Mouse (Mus musculus) embryonic facial prominence, embryonic 14.5 days (tissue): ENCODE data around the gene Rapgef2. TPM values are rescaled to one million over a fixed set of nuclear protein-coding genes. Genes with fewer than 3 reads are reported as not detected.

Source experiments
- ATAC-seq: fragments of 200-750 bp; cut with Nextera tagmentation; 2 replicates; pipeline ENCODE4 v1.8.0; 2017; ENCODE audit warnings: low read depth, moderate number of reproducible peaks, moderate TSS enrichment
- DNase-seq: peaks from one replicate; pipeline ENCODE4 v3.0.0-alpha.2; 2015; ENCODE audit warnings: low spot score
- H3K27ac ChIP-seq: fragments of 300-500 bp; sonication (generic); replicated peaks from 2 replicates; pipeline ENCODE4 v1.5.1; 2014; ENCODE audit warnings: low read depth, mild to moderate bottlenecking, low read length, moderate library complexity
- H3K27me3 ChIP-seq: fragments of 300-500 bp; sonication (generic); replicated peaks from 2 replicates; pipeline ENCODE4 v1.6.1; 2014; ENCODE audit warnings: low read length; ENCODE audit not compliant: control insufficient read depth, insufficient read depth
- H3K36me3 ChIP-seq: fragments of 300-500 bp; sonication (generic); 2 replicates; pipeline ENCODE4 v1.6.1; 2014; ENCODE audit warnings: low read length, mixed read lengths; ENCODE audit not compliant: control insufficient read depth, insufficient read depth
- H3K4me1 ChIP-seq: fragments of 300-500 bp; sonication (generic); 2 replicates; pipeline ENCODE4 v1.6.1; 2014; ENCODE audit warnings: antibody characterized with exemption, low read length; ENCODE audit not compliant: control insufficient read depth, insufficient read depth
- H3K4me2 ChIP-seq: fragments of 300-500 bp; sonication (generic); 2 replicates; pipeline ENCODE4 v1.6.1; 2014; ENCODE audit warnings: low read depth, mild to moderate bottlenecking, low read length, moderate library complexity, mixed read lengths
- H3K4me3 ChIP-seq: fragments of 300-500 bp; sonication (generic); 2 replicates; pipeline ENCODE4 v1.5.1; 2014; ENCODE audit warnings: low read depth, mild to moderate bottlenecking, low read length
- H3K9ac ChIP-seq: fragments of 300-500 bp; sonication (generic); 2 replicates; pipeline ENCODE4 v1.6.1; 2014; ENCODE audit warnings: low read depth, mild to moderate bottlenecking, low read length, moderate library complexity, mixed read lengths
- H3K9me3 ChIP-seq: fragments of 300-500 bp; sonication (generic); 2 replicates; pipeline ENCODE4 v1.6.1; 2016; ENCODE audit warnings: low read length; ENCODE audit not compliant: control insufficient read depth
- WGBS: fragments of 180-500 bp; shearing (Covaris S2); extraction: QIAGEN DNeasy Blood & Tissue Kit; methylation state at CpG from one replicate; pipeline ENCODE4 v1.1.7; 2014; 5-methylcytosine and 5-hydroxymethylcytosine counted together
- polyA plus RNA-seq: library from polyadenylated mRNA; unstranded; fragments of >200 nt; fragmentation: Nextera tagmentation; extraction: Ambion mirVana; gene quantifications from 2 replicates; pipeline ENCODE4 v1.2.1, GENCODE M21; 2014

The Rapgef2 gene
- polyA plus RNA-seq, 1 experiment from 2014 or later, result 8.5 TPM

DNA sequence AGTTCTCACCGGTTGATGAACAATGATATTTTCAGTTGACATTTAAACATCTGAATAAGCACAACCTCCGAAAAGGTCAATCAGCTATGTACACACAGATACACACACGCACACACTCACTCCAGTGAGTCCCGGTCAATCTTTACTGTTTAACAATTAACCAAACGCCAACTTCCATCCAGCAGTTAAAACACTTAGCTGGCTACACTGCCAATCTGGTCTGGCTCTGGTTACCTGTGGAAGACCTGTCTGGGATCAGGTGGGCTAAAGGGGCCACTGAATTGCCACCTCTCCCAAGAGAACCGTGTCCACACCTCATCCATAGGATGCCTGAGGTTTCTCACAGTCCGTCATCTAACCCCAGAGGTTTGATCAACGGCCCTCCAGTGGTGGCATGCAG is 63.0 kb downstream of the Rapgef2 start:
- 59% methylated on average over 8 of the region's 8 CpGs for WGBS
- no peaks in the 10 kb centered on the region for H3K36me3 ChIP-seq
- no peak overlapping the region for H3K4me2 ChIP-seq
- no peaks in the 10 kb centered on the region for H3K9me3 ChIP-seq
- no peak overlapping the region for H3K4me3 ChIP-seq
- H3K4me1 ChIP-seq, result peaks cover 17% of the 10 kb centered on the region
- no peak for DNase-seq
- no peak overlapping the region for H3K27ac ChIP-seq
- no peaks in the 10 kb centered on the region for H3K27me3 ChIP-seq
- ATAC-seq, result no peak
- H3K9ac ChIP-seq, result no peak overlapping the region

- no peak for ATAC-seq
- 55% methylated on average over 13 of the region's 13 CpGs for WGBS
These were observed 63.9 kb downstream of the Rapgef2 start for GRCm38 (mm10) chr3:79222192-79222960.

DNA sequence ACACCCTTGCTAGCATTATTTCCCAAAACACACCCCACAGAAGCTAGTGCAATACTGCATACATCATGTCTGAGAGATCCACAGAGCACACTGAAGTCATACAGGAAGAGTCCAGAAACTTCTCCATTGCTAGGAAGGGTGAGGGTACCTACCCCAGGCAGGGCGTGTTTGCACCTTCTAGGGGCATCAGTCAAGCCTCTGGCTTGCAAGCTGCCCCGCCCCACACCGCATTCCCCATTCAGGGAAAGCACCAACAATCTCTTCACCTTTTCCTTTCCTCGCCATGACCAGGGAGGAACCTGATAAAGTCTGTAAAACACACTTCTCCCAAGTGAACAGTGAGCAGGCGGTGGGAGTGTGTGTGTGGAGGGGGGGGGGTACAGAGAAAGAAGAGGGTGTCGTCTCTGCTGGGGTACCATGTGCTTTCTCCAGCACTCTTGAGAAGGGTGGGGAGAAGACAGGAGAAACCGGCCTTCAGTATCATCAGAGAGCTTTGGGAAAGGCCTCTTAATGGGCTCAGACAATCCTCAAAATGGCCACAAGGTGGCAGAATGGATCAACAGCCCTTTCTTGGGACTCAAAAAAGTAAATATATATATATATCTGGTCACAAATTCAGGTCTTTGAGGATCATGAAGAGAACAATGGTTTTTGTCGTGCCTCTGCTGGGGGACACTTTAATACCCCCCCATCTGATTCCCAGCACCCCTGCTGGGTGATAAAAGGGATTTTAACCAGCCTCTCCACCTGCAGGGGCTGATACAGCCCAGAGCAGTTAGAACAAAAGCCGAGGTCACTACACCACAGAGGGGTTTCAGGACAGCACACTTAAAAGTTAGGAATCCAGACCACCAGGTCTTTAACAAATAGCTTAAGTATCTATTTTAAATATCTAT is 64.8 kb downstream of the Rapgef2 start:
- Histone ChIP-seq H3K9ac (no peak overlapping the region), H3K4me2 (no peak overlapping the region), H3K4me3 (no peak overlapping the region), H3K27me3 (no peaks in the 10 kb centered on the region), H3K9me3 (no peaks in the 10 kb centered on the region), H3K27ac (no peak overlapping the region), H3K4me1 (peaks cover 17% of the 10 kb centered on the region), H3K36me3 (no peaks in the 10 kb centered on the region)
- peak; percentile 77 for DNase-seq
- WGBS, result 43% methylated on average over 9 of the region's 9 CpGs
- peak; percentile 36; the same call in 1 of the 2 replicates for ATAC-seq

More at GRCm38 (mm10) chr3:79222192-79222960, 63.9 kb downstream of the Rapgef2 start:
- no peaks in the 10 kb centered on the region for H3K27me3 ChIP-seq
- no peak overlapping the region for H3K27ac ChIP-seq
- H3K4me2 ChIP-seq, result no peak overlapping the region
- H3K36me3 ChIP-seq, result no peaks in the 10 kb centered on the region
- H3K4me3 ChIP-seq, result no peak overlapping the region
- DNase-seq, result no peak
- no peaks in the 10 kb centered on the region for H3K9me3 ChIP-seq
- no peak overlapping the region for H3K9ac ChIP-seq
- H3K4me1 ChIP-seq, result peaks cover 17% of the 10 kb centered on the region

GRCm38 (mm10) chr3:79219144-79219930 is 67.0 kb downstream of the Rapgef2 start:
- no peak for DNase-seq
- no peaks in the 10 kb centered on the region for H3K27me3 ChIP-seq
- H3K36me3 ChIP-seq, result no peaks in the 10 kb centered on the region
- 63% methylated on average over 10 of the region's 10 CpGs for WGBS
- no peak overlapping the region for H3K4me3 ChIP-seq
- no peaks in the 10 kb centered on the region for H3K9me3 ChIP-seq
- no peak for ATAC-seq
- H3K27ac ChIP-seq, result no peak overlapping the region
- no peak overlapping the region for H3K4me2 ChIP-seq
- no peak overlapping the region for H3K9ac ChIP-seq
- H3K4me1 ChIP-seq, result peaks cover 17% of the 10 kb centered on the region

- Histone ChIP-seq H3K36me3 (no peaks in the 10 kb centered on the region), H3K27me3 (no peaks in the 10 kb centered on the region), H3K4me2 (no peak overlapping the region), H3K4me1 (peaks cover 17% of the 10 kb centered on the region), H3K4me3 (no peak overlapping the region), H3K9ac (no peak overlapping the region), H3K9me3 (no peaks in the 10 kb centered on the region), H3K27ac (no peak overlapping the region)
- no peak for DNase-seq
- ATAC-seq, result no peak
- 36% methylated on average over 4 of the region's 4 CpGs for WGBS
These were observed 67.7 kb downstream of the Rapgef2 start for GRCm38 (mm10) chr3:79218566-79219051.

- Histone ChIP-seq H3K4me3 (no peak overlapping the region), H3K9me3 (no peaks in the 10 kb centered on the region), H3K4me1 (peaks cover 2% of the 10 kb centered on the region; the same call in 1 of the 2 replicates), H3K36me3 (peaks cover 4% of the 10 kb centered on the region; the same call in 1 of the 2 replicates), H3K27me3 (no peaks in the 10 kb centered on the region), H3K4me2 (no peak overlapping the region), H3K9ac (no peak overlapping the region), H3K27ac (no peak overlapping the region)
- 59% methylated on average over 5 of the region's 5 CpGs for WGBS
- DNase-seq (no peak), ATAC-seq (no peak)
These were observed 76.1 kb downstream of the Rapgef2 start for GRCm38 (mm10) chr3:79210243-79210642.

DNA sequence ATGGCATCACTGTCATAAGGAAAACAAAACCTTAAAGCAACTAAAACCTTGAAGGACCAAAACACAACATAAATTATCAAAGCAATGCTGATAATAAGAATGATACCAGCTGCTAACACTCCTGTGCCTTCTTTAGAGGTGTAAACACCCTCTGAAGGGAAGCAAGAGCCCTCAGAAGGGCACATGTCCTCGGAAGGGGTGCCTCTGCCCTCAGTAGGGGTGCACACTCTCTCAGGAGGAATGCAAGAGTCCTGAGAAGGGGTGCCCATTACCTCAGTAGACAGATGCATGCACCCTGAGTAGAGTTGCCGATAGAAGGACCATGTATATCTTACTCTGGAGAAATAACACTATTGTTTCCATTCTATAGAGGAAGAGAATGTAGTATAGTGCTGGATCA is 79.1 kb downstream of the Rapgef2 start:
- Histone ChIP-seq H3K27ac (no peak overlapping the region), H3K36me3 (peaks cover 4% of the 10 kb centered on the region; the same call in 1 of the 2 replicates), H3K27me3 (no peaks in the 10 kb centered on the region), H3K9ac (no peak overlapping the region), H3K4me2 (no peak overlapping the region), H3K4me1 (peaks cover 13% of the 10 kb centered on the region), H3K9me3 (no peaks in the 10 kb centered on the region), H3K4me3 (no peak overlapping the region)
- 87% methylated on average over 2 of the region's 2 CpGs for WGBS
- DNase-seq (no peak), ATAC-seq (no peak)

GRCm38 (mm10) chr3:79206524-79206923 is 79.8 kb downstream of the Rapgef2 start:
- H3K9ac ChIP-seq, result no peak overlapping the region
- H3K4me3 ChIP-seq, result no peak overlapping the region
- peaks cover 13% of the 10 kb centered on the region for H3K4me1 ChIP-seq
- ATAC-seq, result no peak
- WGBS, result 95% methylated on average over 7 of the region's 7 CpGs
- no peak for DNase-seq
- no peaks in the 10 kb centered on the region for H3K27me3 ChIP-seq
- H3K36me3 ChIP-seq, result peaks cover 4% of the 10 kb centered on the region; the same call in 1 of the 2 replicates
- H3K27ac ChIP-seq, result no peak overlapping the region
- no peak overlapping the region for H3K4me2 ChIP-seq
- H3K9me3 ChIP-seq, result no peaks in the 10 kb centered on the region
